Mouse (Mus musculus) megakaryocyte, embryonic 14.5 days (primary cell): Measurements from ENCODE around the gene Iqca.

ENCODE experiments used
- FLI1 ChIP-seq: IDR thresholded peaks from 2 replicates; pipeline ENCODE4 v1.6.1; 2012; ENCODE audit warnings: low read length, inconsistent platforms, mixed read lengths
- GATA1 ChIP-seq: IDR thresholded peaks from 3 replicates; pipeline ENCODE4 v1.6.1; 2012; ENCODE audit warnings: mixed read lengths, low read length, inconsistent platforms, borderline replicate concordance

GRCm38 (mm10) chr1:90139729-90140128, 13.5 kb downstream of the Iqca start:
- TF ChIP-seq GATA1 (no peak), FLI1 (no peak)
